Mouse (Mus musculus) frontal cortex, postnatal 14 days (tissue): Measurements from ENCODE around the gene Fam204a.

Source experiments
- DNase-seq, 2 experiments: peaks; one replicate each; pipeline ENCODE4 v3.0.0; 2022; ENCODE audit warnings: low spot score in 2 of 2

Fam204a gene

GRCm38 (mm10) chr19:60160611-60161274, 65.8 kb downstream of the Fam204a start:
- DNase-seq, result no peak

DNA sequence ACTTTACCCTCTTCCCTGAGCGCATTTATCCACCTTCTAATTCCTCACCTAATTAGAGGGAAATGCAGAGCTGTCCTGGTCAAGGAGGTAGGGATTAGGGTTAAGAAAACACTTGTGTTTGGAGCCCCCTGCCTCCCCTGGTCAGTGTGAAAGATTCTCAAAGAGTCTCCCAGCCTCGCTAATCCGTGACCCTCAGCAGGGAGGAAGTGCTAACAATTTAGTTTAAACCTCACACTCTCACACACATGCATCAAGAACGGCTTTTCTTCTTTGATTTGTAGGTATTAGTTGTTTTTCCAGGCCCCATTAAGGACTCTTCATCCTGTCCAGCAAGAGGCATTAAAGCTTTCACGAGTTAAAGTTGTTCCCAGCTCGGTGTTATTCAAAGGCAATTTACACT, 66.7 kb downstream of the Fam204a start:
- no peak for DNase-seq

DNA sequence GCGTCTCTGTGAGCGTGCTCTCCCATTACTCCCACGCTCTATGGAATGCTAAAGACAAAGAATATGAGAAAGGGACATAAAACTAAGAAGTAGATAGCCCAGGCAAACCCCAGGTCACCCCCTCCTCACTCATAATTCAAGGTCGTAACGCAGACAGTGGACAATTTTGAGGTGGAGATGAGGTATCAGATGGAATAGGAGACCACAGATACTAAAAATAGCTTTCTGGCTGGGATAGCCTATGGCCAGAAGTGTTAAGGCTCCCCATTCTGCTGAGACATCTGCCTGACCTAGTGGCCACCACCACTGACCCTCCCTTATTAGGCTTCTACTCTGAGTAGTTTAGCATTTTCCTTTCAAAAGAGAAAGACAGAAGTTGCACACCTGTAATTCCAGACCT, 71.2 kb downstream of the Fam204a start:
- no peak for DNase-seq

DNA sequence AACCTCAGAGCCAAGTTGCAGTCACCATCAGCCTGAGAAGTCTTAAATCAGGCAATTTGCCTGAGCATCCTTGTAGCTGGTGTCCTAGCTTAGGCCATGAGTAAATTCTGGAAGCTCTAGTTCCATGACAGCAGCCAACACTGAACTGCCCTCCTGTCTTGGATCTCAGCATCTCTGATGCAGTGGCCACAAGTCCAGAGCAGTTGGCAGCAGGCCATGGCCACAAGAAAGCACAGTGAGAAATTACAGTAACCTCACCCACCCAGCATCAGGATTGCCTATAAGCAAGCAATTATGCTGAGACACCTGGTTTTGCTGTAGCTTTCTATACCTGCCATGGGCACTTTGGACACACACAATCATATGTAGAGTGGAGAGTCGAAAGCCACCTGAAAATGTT, 73.4 kb downstream of the Fam204a start:
- no peak for DNase-seq

DNA sequence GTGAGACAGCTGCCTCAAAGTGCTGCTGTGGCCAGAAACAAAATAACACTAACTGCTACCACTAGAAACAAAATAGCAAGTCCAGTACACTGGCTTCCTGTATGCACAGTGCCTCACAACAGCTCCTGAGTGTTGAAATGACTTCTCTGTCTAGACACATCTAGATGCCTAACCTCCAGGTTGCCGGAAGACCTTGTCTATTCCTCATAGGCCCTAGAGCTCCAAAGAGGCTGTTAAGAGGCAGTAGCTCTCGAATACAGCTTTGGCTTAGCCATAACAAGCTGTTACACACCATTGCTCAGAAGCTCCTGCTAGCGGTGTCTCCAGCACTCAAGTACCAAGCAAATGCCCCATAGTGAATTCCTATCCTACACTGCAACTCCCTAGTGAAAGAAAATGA, 76.4 kb downstream of the Fam204a start:
- no peak for DNase-seq

DNA sequence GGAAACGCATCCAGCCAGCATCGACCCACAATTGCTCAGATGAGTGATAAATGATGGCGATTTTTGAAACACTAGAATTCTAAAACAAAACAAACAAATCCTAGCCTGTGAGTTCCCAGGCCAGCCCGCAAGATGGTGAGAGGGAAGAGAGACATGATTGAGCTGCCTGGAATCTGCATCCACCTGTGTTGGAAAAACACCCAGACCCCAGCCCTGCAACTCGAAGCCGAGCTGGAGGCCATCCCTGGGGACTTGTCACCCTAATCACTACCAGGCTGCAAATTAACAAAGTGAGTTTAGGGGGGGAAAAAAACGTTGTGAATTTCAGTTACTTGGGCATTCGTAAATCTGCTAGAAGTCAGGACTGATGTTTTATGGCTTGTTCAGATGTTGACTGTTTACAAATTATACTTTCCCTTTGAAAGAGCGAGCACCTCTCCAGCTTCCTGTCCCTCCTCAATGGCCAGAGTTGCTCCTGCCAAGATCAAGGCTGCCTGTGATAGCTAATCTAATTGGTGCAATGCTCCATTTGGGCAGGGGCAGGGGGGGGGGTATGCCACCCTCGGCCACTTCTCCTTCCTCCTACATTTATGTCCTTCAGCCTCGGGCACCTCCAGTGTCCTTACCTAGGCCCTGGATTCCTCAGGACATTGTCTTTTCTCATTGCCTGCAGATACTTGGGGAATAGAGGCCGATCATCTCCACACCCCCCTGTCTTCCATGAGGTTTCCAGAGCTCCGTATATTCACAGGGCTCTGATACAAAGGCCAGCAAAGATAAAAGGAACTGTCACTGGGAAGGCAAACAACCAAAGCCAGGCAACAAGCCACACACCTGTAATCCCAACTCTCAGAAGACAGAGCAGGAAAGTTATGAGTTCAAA, 77.2 kb downstream of the Fam204a start:
- DNase-seq, result no peak
